Mouse (Mus musculus) stomach, postnatal 0 days (tissue): ENCODE measurements around the gene Gm38392.

Source experiments
- CTCF ChIP-seq: IDR thresholded peaks from 2 replicates; pipeline ENCODE4 v1.5.1; 2016; ENCODE audit warnings: antibody characterized with exemption, low read depth, mild to moderate bottlenecking, moderate library complexity
- EP300 ChIP-seq: optimal IDR thresholded peaks from 2 replicates; pipeline ENCODE3; 2016; ENCODE audit warnings: antibody characterized with exemption

- TF ChIP-seq CTCF (peak; percentile 68), EP300 (no peak)
Measured at GRCm38 (mm10) chr3:88291970-88292369, 5.0 kb upstream of the Gm38392 start.
